Mouse (Mus musculus) adrenal gland, adult 18-20 months (tissue): ENCODE results near the gene Szrd1. TPM values are rescaled to one million over a fixed set of nuclear protein-coding genes. Genes with fewer than 3 reads are reported as not detected.

ENCODE experiments used
- DNase-seq, 2 experiments: peaks; one replicate each; pipeline ENCODE4 v3.0.0; 2021 to 2022; ENCODE audit warnings: low spot score in 2 of 2
- total RNA-seq, 2 experiments: library from RNA; stranded (reverse); gene quantifications; 1 replicate in 1 of 2; 2 replicates in 1 of 2; pipeline ENCODE4 v1.2.3; 2021

Szrd1 gene
- total RNA-seq, 2 experiments from 2014 or later: 109 to 127 TPM

DNA sequence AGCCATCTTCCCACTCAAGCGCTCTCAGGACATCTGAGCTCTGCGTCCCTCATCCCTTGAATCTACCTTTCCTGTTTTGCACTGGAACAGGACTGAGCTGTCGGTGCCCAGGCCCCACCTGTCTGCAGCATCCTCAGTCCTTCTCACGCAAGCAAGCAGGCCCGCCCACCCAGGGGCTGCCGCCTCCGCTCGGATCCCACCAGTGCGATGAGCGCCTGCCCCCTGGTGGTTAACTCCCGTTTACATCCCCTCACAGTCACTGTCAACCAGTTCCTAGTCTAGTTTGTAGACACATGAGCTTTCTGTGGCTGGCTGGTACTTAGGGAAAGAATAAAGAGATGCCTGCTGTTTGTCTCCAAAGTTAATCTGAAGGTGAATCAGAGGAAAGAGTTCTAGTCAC lies 18.9 kb downstream of the Szrd1 start:
- DNase-seq: no peak

- no peak for DNase-seq
Measured at GRCm38 (mm10) chr4:141118691-141119090, 20.9 kb downstream of the Szrd1 start.

DNA sequence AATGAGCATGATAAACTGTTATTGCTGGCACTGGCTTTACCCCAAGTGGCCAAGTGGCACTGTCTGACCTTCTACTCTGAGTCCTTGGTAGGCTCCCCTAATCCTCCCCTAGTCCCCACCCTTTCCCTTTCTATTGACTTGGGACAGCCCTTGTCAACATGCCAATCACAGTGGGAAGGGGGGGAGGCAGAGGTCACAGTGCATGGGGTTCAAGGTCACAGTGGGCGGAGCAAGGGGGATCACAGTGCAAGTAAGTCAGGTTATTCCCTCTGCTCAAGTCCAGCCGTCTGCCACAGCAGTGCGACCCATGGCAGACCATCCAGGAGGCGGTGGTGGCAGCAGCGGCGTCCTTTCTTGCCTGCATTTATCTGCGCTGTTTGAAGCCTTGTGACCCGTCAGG lies 24.2 kb downstream of the Szrd1 start:
- no peak for DNase-seq

DNA sequence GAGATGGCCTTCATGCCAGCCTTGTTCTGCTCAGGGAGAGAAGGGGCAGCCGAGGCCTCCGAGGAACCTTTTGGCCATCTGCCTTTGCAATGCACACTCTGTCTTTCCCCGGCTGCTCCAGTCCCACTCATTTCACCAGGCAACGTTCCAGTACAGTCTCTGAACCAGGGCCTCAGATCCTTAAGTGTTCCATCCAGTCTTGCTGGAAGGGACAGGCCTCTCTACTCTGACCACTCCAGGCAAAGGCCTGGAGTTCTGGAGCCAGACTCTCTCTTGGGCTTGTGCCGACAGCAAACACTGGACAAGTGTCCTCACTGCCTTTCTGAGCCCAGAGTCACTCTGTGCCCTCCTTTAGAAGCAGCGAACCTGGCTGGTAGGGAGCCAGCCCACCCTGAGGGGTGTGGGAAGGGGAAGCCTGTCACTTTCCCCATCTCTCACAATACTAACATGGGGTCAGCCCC lies 25.0 kb downstream of the Szrd1 start:
- no peak for DNase-seq

GRCm38 (mm10) chr4:141113831-141114230 lies 25.7 kb downstream of the Szrd1 start:
- no peak for DNase-seq

DNA sequence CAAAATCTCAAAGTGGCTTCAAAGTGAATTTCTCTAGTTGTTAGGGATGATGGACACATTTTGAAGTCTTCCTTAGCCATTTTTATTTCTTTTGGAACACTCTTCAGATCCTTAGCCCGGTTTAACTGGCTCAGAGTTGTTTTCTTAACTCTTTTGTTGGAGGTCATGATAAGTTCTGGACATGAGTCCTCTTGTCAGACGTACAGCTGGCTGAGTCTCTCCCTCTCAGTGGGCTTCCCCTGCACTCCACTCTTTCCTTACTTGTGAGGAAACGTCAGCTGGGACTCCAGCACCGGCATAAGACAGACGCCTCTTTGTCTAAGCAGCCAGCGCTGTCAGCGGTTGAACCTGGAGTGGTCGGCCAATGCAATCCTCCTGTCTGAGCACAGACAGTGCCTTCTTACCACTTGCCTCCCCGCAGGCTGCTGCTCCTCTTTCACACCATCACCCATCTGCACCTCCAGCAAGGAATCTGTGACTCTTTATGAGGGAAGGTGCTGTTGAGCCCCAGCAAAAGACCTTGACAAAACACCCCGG lies 31.3 kb downstream of the Szrd1 start:
- no peak for DNase-seq

DNA sequence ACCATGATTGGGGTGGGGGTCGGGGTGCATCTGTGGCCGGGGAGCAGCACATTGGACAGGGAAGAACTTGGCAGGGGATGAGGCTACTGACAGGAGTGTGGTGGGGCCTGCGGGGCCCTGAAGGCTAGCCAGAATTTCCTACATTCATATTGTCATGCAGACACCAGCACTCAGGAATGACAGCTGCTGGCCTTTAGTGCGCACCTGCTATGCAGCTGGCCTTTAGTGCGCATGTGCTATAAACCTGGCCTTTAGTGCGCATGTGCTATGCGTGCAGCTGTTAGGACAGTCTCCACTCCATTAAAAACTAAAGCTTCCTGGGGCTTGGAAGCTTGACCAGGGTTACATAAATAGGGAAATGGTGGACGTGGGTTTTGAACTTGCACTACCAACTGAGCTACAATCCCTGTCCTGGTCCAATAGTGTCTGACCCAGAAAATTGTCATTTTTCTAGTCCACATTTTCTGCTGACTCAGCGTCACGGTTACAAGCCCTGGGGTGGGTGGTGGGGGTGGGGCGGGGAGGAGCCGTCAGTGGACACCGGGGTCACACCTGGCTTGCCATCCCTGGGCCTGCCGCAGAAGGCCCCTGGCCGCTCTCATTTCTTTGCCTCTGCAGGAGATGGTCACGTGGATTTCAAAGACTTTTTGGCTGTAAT lies 32.9 kb downstream of the Szrd1 start:
- no peak for DNase-seq

- no peak for DNase-seq
Measured at GRCm38 (mm10) chr4:141101855-141102254, 37.7 kb downstream of the Szrd1 start.

DNA sequence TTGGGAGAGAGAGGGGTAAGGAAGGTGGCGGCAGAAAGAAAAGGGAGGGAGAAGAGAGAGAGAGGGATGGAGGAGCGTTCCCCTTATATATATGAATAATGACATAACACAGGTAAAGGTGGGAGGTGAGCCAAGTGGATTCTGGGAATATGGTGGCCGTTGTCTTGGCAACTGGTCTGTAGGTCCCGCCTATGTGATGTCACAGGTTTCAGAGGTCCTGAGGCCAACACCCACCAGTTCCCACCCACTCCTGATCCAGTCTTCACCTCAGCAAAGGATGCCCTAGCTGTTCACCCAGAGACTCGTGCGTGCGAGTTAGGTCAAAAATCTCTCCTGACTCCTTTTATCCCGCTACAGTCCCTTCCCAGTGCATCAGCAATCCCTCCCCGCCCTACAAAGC lies 38.3 kb downstream of the Szrd1 start:
- DNase-seq: no peak

DNA sequence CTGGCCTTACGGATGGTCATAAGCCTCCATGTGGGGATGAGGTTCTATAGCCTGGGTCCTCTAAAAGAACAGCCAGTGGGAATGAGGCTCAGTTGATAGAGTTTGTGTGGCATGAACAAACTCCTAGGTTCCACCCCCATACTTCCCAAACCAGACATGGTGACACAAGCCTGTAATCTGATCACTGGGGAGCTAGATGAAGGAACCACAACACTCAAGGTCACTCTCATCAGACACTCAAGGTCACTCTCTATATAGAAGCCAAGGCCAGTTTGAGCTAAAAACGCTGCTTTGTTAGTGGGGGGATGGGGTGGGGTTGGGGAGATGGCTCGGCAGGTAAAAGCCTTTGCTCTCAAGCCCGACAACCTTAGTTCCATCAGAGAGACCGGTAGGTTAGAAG lies 39.6 kb downstream of the Szrd1 start:
- no peak for DNase-seq

DNA sequence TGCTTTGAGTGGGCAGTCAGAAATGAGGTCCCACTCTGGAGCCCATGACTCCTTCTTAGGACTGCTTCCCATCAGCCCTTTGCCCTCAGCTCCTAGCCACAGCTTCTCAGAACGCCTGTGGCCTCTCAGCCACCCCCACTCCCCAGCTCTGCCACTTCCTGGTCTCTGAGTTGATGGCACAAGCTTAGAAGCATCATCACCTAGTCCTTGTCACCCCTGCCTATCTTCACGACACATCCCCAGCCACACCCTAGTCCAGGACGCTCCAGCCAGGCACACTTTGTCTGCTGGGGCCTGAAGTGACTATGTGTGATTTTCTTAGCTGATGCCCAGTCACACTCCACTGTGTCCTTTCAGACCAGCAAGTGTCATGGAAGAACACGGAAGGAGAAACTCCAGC lies 40.6 kb downstream of the Szrd1 start:
- DNase-seq: no peak

GRCm38 (mm10) chr4:141096710-141097109 lies 42.9 kb downstream of the Szrd1 start:
- no peak for DNase-seq

GRCm38 (mm10) chr4:141095016-141095415 lies 44.6 kb downstream of the Szrd1 start:
- DNase-seq: no peak

GRCm38 (mm10) chr4:141088714-141089113 lies 50.9 kb downstream of the Szrd1 start:
- no peak for DNase-seq

DNA sequence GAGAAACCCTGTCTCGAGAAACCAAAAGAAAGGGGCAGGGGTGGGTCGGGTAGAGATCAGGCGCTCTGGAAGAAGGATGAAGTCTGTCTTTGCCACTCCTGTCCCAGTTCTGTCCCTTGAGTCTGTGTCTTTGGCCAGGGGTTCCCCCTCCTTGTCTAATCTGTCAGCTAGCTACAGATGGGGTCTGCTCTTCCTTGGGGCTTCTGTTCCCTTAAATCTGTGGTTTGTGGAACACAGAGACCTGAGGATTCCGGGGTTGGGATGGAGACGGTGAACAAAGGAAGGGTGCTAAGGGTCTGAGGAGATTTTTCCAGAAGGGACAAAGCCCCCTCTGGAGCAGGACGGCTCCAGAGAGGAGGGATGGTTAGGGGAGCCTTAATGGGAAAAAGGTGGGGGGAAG lies 51.5 kb downstream of the Szrd1 start, which contains the start of gene Spata21:
Gene Spata21, plus strand, starts transcription at position 301 of the 400 bp plus-strand sequence.
- DNase-seq: no peak

- DNase-seq: no peak
Measured at GRCm38 (mm10) chr4:141086862-141087261, 52.7 kb downstream of the Szrd1 start.

DNA sequence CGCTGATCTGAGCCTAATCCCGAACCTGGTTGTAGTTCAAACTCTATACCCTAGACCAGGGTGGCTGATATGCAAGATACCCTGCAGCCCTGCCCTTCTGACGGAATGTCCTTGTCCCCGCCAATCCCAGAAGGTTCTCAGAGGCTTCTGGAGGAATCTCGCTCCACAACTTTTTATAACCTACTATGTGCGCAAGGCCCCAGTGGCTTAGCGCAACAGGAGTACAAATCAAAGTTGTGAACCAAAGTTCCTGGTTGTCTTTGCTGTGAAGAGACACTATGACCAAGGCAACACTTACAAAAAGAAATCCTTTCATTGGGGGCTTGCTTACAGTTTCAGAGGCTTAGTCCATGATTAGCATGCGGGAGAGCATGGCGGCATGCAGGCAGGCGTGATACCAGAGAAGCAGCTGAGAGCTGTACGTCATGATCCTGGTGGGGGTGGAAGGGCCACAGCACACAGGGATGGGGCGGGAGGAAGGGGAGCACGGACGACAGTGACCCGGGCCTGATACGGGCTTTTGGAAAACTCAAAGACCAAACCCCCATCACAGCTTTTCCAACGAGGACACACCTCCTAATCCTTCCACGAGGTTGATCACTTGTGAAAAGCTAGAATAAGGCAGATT lies 61.0 kb downstream of the Szrd1 start:
- no peak for DNase-seq

- peak; percentile 91 to 93 for DNase-seq
Measured at GRCm38 (mm10) chr4:141077681-141078509, 61.7 kb downstream of the Szrd1 start, which contains the start of gene Necap2. TSS of gene Necap2 (minus strand) at chr4:141078357.

DNA sequence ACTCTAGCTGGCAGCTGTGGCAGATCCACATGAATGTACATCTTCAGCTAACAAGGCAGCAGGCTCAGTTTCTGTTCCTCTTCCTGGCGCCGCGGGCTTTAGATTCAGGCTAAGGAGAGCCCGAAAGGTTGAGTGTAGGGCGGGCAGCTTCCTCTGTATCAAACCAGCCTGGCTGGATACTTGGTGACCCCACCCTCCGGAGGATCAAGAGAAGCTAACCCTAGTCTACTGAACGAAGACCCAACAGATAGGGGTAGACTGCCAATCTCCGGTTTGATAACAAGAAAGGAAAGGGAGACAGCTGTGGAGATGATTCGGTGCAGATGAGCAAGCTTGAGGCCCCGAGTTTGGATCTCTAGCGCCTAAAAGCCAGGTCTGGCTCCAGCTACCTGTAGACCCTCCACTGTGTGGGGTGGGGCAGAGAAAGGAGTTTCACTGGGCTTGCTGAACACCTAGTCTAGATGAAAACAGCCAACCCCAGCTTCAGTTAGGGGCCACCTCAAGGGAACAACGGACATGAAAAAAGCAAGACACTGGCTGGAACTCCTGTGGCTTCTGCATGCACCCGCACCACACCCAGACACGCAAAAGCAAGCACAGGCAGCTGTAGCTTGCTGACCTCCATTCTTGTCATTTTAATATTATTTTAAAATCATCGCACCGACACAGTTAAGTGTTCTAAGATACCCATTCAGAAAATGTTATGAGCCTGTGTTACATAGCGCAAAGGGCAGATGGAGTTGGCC lies 62.6 kb downstream of the Szrd1 start:
- DNase-seq: no peak

DNA sequence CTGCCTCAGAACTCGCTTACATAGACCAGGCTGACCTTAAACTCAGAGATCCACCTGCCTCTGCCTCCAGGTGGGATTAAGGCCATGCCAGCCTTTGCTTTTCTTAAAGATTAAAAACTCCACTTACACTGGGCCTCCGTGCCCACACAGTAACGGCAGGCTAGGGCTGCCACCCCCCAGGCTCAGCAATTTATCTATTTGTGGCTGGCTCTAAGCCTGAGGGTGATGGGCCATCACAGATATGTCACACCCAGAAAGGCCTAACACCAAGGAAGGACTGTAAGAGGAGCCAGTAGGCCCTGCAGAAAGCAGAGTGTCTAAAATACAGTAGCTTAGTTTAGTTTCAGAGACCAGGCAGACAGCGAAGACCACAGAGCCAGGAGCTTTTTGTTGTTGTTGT lies 65.5 kb downstream of the Szrd1 start:
- DNase-seq: no peak

GRCm38 (mm10) chr4:141073661-141074060 lies 65.9 kb downstream of the Szrd1 start:
- DNase-seq: no peak
